Comparison of ENCODE assay signal across 1 mouse cellular context in the genomic region with DNA sequence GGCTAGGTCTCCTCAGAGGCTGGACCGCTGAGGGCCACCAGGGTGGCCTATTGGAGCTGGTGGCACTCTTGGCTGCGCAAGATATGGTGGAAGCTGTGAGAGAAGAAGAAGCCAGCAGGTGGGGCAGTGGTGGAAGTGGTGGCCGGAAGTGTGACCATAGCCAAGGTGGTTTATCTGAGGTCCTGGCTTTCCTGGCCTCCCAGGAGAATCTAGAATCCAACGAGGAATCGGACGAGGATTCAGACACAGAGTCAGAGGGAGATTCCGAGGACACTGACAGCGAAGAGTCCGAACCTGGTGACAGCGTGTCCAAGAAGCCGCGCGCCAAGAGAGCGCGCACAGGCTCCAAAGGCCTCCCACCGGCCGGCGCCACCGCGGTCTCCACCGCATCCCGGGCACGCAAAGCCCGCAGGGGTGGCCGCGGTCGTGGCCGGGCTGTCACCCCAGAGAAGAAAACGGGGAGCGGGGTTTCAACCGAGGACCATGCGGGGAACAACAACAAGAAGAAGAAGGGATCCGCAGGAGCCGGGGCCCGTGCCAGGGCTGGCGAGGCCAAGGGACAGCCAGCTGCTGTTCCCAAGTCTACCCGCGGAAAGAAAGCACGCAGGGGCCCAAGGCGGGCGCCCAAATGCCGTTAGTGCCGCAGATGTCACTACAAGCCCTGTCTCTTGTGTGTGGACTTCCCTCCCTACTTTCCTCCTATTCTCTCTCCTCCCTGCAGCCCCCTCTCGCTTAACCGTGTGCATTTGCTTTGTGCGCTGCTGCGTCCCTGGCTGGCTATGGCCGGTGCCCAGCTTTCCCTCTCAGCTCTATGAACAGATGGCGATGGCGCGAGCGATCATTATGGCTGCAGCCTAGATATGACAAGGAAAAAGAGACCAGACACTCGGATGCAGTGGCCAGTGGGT.
TF ChIP-seq lines count a peak whose summit lies in the region.

No protein-coding gene starts in this region.

TF ChIP-seq in ES-E14, 5 proteins besides CTCF, POLR2A, EP300 and RAD21:
- no peak for TF ChIP-seq MAFK (IDR thresholded peaks at IDR 0.05; ENCODE audit: insufficient read depth, low read depth, low read length)
- no peak for TF ChIP-seq ZC3H11A (IDR thresholded peaks at IDR 0.05; ENCODE audit: borderline replicate concordance, low read depth, low read length)
- no peak for TF ChIP-seq CHD2 (IDR thresholded peaks at IDR 0.05; ENCODE audit: low read depth, low read length)
- no peak for TF ChIP-seq HCFC1 (IDR thresholded peaks at IDR 0.05; ENCODE audit: borderline replicate concordance, insufficient read depth, low read length)
- no peak for TF ChIP-seq ZNF384 (IDR thresholded peaks at IDR 0.05; ENCODE audit: low read depth, low read length)
TF ChIP-seq in ES-E14: peak in this region for 0.
